Mouse (Mus musculus): ENCODE measurements around the gene Igf2bp2. TPM values are rescaled to one million over a fixed set of nuclear protein-coding genes. Genes with fewer than 3 reads are reported as not detected.

The Igf2bp2 gene
- total and polyA plus RNA-seq, 3 experiments = 0.43 to 1.5 (median 0.51) TPM

DNA sequence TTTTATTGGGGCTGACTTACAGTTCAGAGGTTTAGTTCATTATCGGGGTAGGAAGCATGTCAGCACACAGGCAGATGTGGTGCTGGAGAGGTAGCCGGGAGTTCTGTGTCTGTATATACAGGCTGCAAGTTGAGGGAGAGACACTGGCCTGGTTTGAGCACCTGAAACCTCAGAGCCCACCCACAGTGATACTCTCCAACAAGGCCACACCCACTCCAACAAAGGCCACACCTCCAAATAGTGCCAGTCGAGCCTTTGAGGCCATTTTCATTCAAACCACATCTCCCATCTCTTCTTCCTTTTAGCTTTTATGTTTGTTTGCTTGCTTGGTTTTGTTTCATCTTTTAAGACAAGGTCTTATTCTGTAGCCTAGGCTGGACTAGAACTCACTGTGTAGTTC lies 22.3 kb upstream of the Igf2bp2 start:
- Histone ChIP-seq H3K4me3 (replicated peaks in 1 of 3; ENCODE audit: low read depth in 2 of 3, low read length in 2 of 3, poor library complexity in 1 of 3) (no peak overlapping the region), H3K27ac (ENCODE audit: insufficient read depth, low read depth) (no peak overlapping the region), H3K79me2 (replicated peaks; ENCODE audit: control insufficient read depth, extremely low read depth, insufficient read depth, poor library complexity, severe bottlenecking) (no peaks in the 10 kb centered on the region), H3K27me3 (replicated peaks) (no peaks in the 10 kb centered on the region), H3K9ac (ENCODE audit: insufficient read depth, low read depth) (no peak overlapping the region), H3K36me3 (replicated peaks in 1 of 2; ENCODE audit: control insufficient read depth in 1 of 2, insufficient read depth in 1 of 2, low read length in 1 of 2) (no peaks in the 10 kb centered on the region), H3K4me2 (ENCODE audit: insufficient read depth, low read depth, poor library complexity, severe bottlenecking) (no peak overlapping the region), H3K4me1 (ENCODE audit: control insufficient read depth in 1 of 2, insufficient read depth in 2 of 2) (peaks cover 0 to 4% of the 10 kb centered on the region in 2 experiments; a peak in 1 of 4 replicates), H3K9me3 (replicated peaks; ENCODE audit: low read length) (no peaks in the 10 kb centered on the region)
- TF ChIP-seq SIN3A (IDR thresholded peaks at IDR 0.05; ENCODE audit: low read length) = no peak
- TF ChIP-seq ZNF384 (IDR thresholded peaks at IDR 0.05; ENCODE audit: low read depth, low read length) = no peak
- TF ChIP-seq E2F4 (IDR thresholded peaks at IDR 0.05; ENCODE audit: insufficient replicate concordance, low read depth, low read length) = no peak
- in situ Hi-C loops (cut with MboI; ENCODE audit: low pct_ligation_motif_present, low pct_unique_long_range_greater_than_20kb, low sequenced_read_pairs) = no loop called here
- DNase-seq (ENCODE audit: extremely low read depth) = no peak
- dilution Hi-C loops (cut with MboI; ENCODE audit: extremely low pct_ligation_motif_present, extremely low pct_unique_long_range_greater_than_20kb, low sequenced_read_pairs) = no loop called here

DNA sequence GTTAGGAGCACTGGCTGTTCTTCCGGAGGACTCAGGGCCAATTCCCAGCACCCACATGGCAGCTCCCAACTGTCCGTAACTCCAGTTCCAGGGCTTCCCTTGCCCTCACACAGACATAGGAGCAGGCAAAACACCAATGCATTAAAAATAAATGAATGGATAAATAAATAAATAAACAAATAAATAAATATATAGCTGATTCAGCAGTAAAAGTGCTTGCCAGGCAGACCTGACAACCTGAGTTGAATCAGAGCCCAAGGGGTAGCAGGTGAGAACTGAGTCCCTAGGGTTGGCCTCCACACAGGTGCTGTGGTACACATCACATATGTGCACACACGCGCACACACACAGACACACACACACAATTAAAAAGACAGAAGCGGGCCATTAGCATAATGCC lies 21.0 kb upstream of the Igf2bp2 start:
- no peak for TF ChIP-seq MYC (IDR thresholded peaks at IDR 0.05; ENCODE audit: low read depth, low read length)
- TF ChIP-seq TBP (conservative IDR thresholded peaks at IDR 0.05; ENCODE audit: low read depth, low read length) = no peak
- peak; percentile 67; the same call in 1 of the 2 replicates for TF ChIP-seq MAFK (IDR thresholded peaks at IDR 0.05; ENCODE audit: insufficient replicate concordance, low read length)
- no peaks in the 10 kb centered on the region for H3K27me3 ChIP-seq (replicated peaks)
- no peak overlapping the region for H3K27ac ChIP-seq (ENCODE audit: insufficient read depth, low read depth)
- in situ Hi-C loops (cut with MboI; ENCODE audit: low pct_ligation_motif_present, low pct_unique_long_range_greater_than_20kb, low sequenced_read_pairs) (no loop called here), dilution Hi-C loops (cut with MboI; ENCODE audit: extremely low pct_ligation_motif_present, extremely low pct_unique_long_range_greater_than_20kb, low sequenced_read_pairs) (no loop called here)
- no peaks in the 10 kb centered on the region for H3K36me3 ChIP-seq (replicated peaks in 1 of 2; ENCODE audit: control insufficient read depth in 1 of 2, insufficient read depth in 1 of 2, low read length in 1 of 2)
- H3K79me2 ChIP-seq (replicated peaks; ENCODE audit: control insufficient read depth, extremely low read depth, insufficient read depth, poor library complexity, severe bottlenecking) = no peaks in the 10 kb centered on the region
- H3K4me3 ChIP-seq (replicated peaks in 1 of 3; ENCODE audit: low read depth in 2 of 3, low read length in 2 of 3, poor library complexity in 1 of 3) = no peak overlapping the region
- no peak overlapping the region for H3K9ac ChIP-seq (ENCODE audit: insufficient read depth, low read depth)
- no peak for DNase-seq (ENCODE audit: extremely low read depth)
- no peak overlapping the region for H3K4me2 ChIP-seq (ENCODE audit: insufficient read depth, low read depth, poor library complexity, severe bottlenecking)
- peaks cover 0 to 4% of the 10 kb centered on the region in 2 experiments; a peak in 1 of 4 replicates for H3K4me1 ChIP-seq (ENCODE audit: control insufficient read depth in 1 of 2, insufficient read depth in 2 of 2)
- no peaks in the 10 kb centered on the region for H3K9me3 ChIP-seq (replicated peaks; ENCODE audit: low read length)

DNA sequence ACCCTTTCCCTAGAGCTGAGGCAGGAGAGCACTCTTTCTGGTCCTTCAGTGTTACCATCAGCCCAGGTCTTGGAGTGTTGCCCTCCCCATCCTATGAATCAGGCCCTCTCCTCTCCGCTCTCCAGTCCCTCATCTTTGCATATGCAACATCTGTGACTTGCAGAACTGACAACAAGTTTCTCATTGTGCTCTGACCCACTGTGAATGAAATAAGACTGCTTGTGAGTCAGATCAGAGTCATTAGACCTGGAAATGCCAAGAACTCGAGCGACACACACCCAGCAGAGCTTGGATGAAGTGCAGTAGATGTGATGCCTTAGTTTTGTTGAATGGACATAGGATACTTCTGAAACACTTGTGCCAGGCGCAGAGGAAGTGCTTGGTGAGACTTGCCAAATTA lies 19.2 kb upstream of the Igf2bp2 start:
- TF ChIP-seq IRF4 (IDR thresholded peaks at IDR 0.05; ENCODE audit: low read depth, low read length) = no peak
- no peak for TF ChIP-seq MAZ (IDR thresholded peaks at IDR 0.05; ENCODE audit: low read depth, low read length)
- TF ChIP-seq MEF2A (IDR thresholded peaks at IDR 0.05; ENCODE audit: borderline replicate concordance, low read depth, low read length) = no peak
- no peak for TF ChIP-seq JUN (IDR thresholded peaks at IDR 0.05; ENCODE audit: insufficient read depth, low read depth, low read length)
- TF ChIP-seq SIN3A (IDR thresholded peaks at IDR 0.05; ENCODE audit: low read length) = no peak
- TF ChIP-seq EP300 (IDR thresholded peaks at IDR 0.05; ENCODE audit: low read length) = no peak
- in situ Hi-C loops (cut with MboI; ENCODE audit: low pct_ligation_motif_present, low pct_unique_long_range_greater_than_20kb, low sequenced_read_pairs) = no loop called here
- no peak overlapping the region for H3K27ac ChIP-seq (ENCODE audit: insufficient read depth, low read depth)
- no peak overlapping the region for H3K4me3 ChIP-seq (replicated peaks in 1 of 3; ENCODE audit: low read depth in 2 of 3, low read length in 2 of 3, poor library complexity in 1 of 3)
- H3K79me2 ChIP-seq (replicated peaks; ENCODE audit: control insufficient read depth, extremely low read depth, insufficient read depth, poor library complexity, severe bottlenecking) = no peaks in the 10 kb centered on the region
- peaks cover 0 to 4% of the 10 kb centered on the region in 2 experiments; a peak in 1 of 4 replicates for H3K4me1 ChIP-seq (ENCODE audit: control insufficient read depth in 1 of 2, insufficient read depth in 2 of 2)
- dilution Hi-C loops (cut with MboI; ENCODE audit: extremely low pct_ligation_motif_present, extremely low pct_unique_long_range_greater_than_20kb, low sequenced_read_pairs) = no loop called here
- H3K9me3 ChIP-seq (replicated peaks; ENCODE audit: low read length) = no peaks in the 10 kb centered on the region
- H3K9ac ChIP-seq (ENCODE audit: insufficient read depth, low read depth) = no peak overlapping the region
- DNase-seq (ENCODE audit: extremely low read depth) = no peak
- no peak overlapping the region for H3K4me2 ChIP-seq (ENCODE audit: insufficient read depth, low read depth, poor library complexity, severe bottlenecking)
- no peaks in the 10 kb centered on the region for H3K36me3 ChIP-seq (replicated peaks in 1 of 2; ENCODE audit: control insufficient read depth in 1 of 2, insufficient read depth in 1 of 2, low read length in 1 of 2)
- H3K27me3 ChIP-seq (replicated peaks) = no peaks in the 10 kb centered on the region

All from CH12.LX (cell line).